Mouse (Mus musculus): ENCODE data around the gene Adh4. TPM values are rescaled to one million over a fixed set of nuclear protein-coding genes. Genes with fewer than 3 reads are reported as not detected.
"Not testable (repeated sequence)": the region's sequence is repeated elsewhere in the genome, so short reads cannot be mapped to it uniquely, and the experiment has no call there.

Gene Adh4
- polyA plus RNA-seq, 1 experiment from 2014 or later = not detected

DNA sequence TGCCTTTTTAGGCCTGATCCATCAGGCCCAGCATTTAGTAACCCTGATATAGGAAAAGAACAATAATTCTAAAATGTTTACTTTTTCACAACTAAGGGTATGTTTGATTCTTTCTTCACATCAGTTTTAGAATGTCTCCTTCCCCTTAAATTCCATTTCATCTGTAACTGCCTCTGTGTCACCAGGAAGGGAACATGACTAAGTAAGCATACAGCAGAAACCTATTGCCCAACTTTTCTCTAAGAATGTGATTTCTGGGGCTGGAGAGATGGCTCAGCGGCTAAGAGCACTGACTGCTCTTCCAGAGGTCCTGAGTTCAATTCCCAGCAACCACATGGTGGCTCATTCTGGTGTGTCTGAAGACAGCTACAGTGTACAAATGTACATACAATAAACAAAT, 39.0 kb downstream of the Adh4 start:
- H3K27ac ChIP-seq = no peak overlapping the region
- no peak overlapping the region for H3K9ac ChIP-seq
- peaks cover 90% of the 10 kb centered on the region for H3K36me3 ChIP-seq
- no peak overlapping the region for H3K4me3 ChIP-seq
- H3K4me2 ChIP-seq = no peak overlapping the region
- ATAC-seq (ENCODE audit: low FRiP score) = no peak
- WGBS = 90% methylated on average over 1 of the region's 1 CpGs
- H3K27me3 ChIP-seq = no peaks in the 10 kb centered on the region
- no peaks in the 10 kb centered on the region for H3K4me1 ChIP-seq (replicated peaks)
- H3K9me3 ChIP-seq = no peaks in the 10 kb centered on the region

DNA sequence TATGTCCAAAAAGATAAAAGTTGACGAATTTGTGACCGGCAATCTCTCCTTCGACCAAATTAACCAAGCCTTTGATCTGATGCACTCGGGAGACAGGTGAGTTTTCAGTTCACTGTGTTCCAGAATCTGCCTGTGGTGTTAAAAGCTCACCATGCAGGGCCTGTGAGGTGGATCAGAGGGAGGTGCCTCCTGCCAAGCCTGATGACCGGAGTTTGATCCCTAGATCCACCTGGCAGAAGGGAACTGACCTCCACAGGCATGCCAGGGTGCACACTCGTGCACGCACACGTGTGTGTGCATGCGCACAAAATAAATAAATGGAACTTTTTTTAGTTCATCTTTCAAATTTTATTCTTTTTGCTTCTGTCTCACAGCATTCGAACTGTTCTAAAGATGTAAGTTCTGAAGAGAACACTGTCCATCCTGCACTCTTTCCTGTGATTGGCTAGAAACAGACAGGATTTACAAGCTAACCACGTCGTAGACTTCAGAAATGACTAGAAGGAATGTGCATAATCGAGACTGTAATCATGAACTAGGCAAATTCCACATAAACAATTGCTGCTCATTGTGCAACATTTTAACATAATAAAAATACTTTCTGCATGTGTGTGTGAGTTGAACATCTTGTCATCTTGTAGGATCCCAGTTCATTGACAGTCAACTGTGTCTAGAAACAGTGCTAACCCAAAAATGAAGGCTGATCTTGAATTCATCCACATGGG, 39.6 kb downstream of the Adh4 start:
- ATAC-seq (ENCODE audit: low FRiP score) = no peak
- no peaks in the 10 kb centered on the region for H3K4me1 ChIP-seq (replicated peaks)
- 95% methylated on average over 13 of the region's 13 CpGs for WGBS
- no peak overlapping the region for H3K4me2 ChIP-seq
- H3K27me3 ChIP-seq = no peaks in the 10 kb centered on the region
- no peak overlapping the region for H3K4me3 ChIP-seq
- H3K9ac ChIP-seq = no peak overlapping the region
- H3K36me3 ChIP-seq = peaks cover 90% of the 10 kb centered on the region
- H3K27ac ChIP-seq = no peak overlapping the region
- no peaks in the 10 kb centered on the region for H3K9me3 ChIP-seq

DNA sequence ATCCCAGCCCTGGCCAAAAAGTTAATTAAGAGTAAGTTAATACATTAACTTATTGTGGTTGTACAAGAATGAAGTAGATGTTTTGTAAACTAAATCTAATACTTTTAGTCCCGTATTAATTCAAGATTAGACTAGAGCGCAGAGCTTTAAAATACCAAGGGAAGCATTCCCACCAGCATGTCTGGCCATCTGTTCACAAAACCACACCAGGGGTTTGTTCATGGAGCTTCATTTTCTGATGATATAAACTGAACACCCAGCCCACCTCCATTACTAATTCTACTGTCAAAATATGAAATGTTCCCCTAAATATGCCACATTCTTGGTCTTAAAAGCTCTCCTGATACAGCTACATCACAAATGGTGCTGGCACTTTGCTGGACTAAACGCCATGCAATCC, 43.2 kb downstream of the Adh4 start:
- no peak for ATAC-seq (ENCODE audit: low FRiP score)
- no peak overlapping the region for H3K27ac ChIP-seq
- H3K9ac ChIP-seq = no peak overlapping the region
- H3K4me3 ChIP-seq = no peak overlapping the region
- peaks cover 83% of the 10 kb centered on the region for H3K36me3 ChIP-seq
- no peaks in the 10 kb centered on the region for H3K4me1 ChIP-seq (replicated peaks)
- no peak overlapping the region for H3K4me2 ChIP-seq
- 98% methylated on average over 3 of the region's 3 CpGs for WGBS
- no peaks in the 10 kb centered on the region for H3K27me3 ChIP-seq
- no peaks in the 10 kb centered on the region for H3K9me3 ChIP-seq

GRCm38 (mm10) chr3:138460260-138460659, 45.0 kb downstream of the Adh4 start:
- H3K4me3 ChIP-seq = no peak overlapping the region
- no peak overlapping the region for H3K9ac ChIP-seq
- H3K9me3 ChIP-seq = no peaks in the 10 kb centered on the region
- no peaks in the 10 kb centered on the region for H3K4me1 ChIP-seq (replicated peaks)
- 85% methylated on average over 13 of the region's 13 CpGs for WGBS
- no peak overlapping the region for H3K4me2 ChIP-seq
- no peak for ATAC-seq (ENCODE audit: low FRiP score)
- peaks cover 79% of the 10 kb centered on the region for H3K36me3 ChIP-seq
- H3K27ac ChIP-seq = no peak overlapping the region
- no peaks in the 10 kb centered on the region for H3K27me3 ChIP-seq

GRCm38 (mm10) chr3:138461832-138462231, 46.6 kb downstream of the Adh4 start:
- Histone ChIP-seq H3K4me1 (replicated peaks) (no peaks in the 10 kb centered on the region), H3K36me3 (peaks cover 82% of the 10 kb centered on the region), H3K27me3 (no peaks in the 10 kb centered on the region), H3K9ac (no peak overlapping the region), H3K9me3 (no peaks in the 10 kb centered on the region), H3K4me2 (no peak overlapping the region), H3K4me3 (no peak overlapping the region), H3K27ac (no peak overlapping the region)
- WGBS = 89% methylated on average over 3 of the region's 3 CpGs
- ATAC-seq (ENCODE audit: low FRiP score) = no peak

DNA sequence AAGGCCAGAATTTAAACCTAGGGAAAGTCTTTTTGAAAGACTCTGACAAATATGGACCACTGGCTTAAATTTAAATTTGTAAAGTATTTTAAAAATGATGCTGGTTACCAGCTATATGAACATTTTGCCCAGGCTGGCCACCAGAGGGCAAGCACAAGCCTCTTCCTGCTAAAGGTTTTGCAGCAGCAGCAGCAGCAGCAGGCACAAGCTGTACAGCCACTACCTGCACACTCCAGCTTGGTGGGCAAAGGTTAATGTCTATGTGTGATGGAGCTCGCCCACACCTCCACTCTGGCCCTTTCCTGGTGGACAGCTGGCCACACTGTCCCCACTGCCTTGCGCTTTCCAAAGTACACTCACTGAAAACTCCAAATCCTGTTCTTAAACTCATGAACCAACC, 47.9 kb downstream of the Adh4 start:
- ATAC-seq (ENCODE audit: low FRiP score) = no peak
- Histone ChIP-seq H3K9ac (no peak overlapping the region), H3K4me2 (no peak overlapping the region), H3K36me3 (peaks cover 78% of the 10 kb centered on the region), H3K9me3 (no peaks in the 10 kb centered on the region), H3K4me3 (no peak overlapping the region), H3K27me3 (no peaks in the 10 kb centered on the region), H3K27ac (no peak overlapping the region), H3K4me1 (replicated peaks) (no peaks in the 10 kb centered on the region)
- 90% methylated on average over 2 of the region's 2 CpGs for WGBS

DNA sequence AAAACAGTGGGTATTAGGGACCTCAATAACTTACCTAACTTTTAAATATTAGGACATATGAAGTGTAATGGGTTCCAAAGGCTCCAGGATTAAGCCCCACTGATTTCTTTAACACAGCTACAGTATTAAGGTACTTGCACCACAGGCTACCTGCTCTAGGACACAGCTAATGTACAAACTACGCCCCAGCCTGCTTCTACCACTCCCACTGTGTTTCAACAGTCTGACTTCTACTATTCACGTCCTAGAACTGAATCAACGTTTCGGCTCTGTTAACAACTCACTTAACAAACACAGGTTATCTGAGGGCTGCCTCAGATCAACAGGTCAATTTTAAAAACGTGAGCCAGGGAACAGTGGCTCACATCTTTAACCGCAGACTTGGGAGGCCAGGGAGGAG, 48.5 kb downstream of the Adh4 start:
- H3K36me3 ChIP-seq = peaks cover 77% of the 10 kb centered on the region
- H3K27me3 ChIP-seq = no peaks in the 10 kb centered on the region
- H3K4me3 ChIP-seq = no peak overlapping the region
- H3K9ac ChIP-seq = no peak overlapping the region
- H3K4me2 ChIP-seq = no peak overlapping the region
- H3K9me3 ChIP-seq = no peaks in the 10 kb centered on the region
- ATAC-seq (ENCODE audit: low FRiP score) = no peak
- WGBS = 96% methylated on average over 6 of the region's 6 CpGs
- H3K4me1 ChIP-seq (replicated peaks) = no peaks in the 10 kb centered on the region
- no peak overlapping the region for H3K27ac ChIP-seq

GRCm38 (mm10) chr3:138464573-138465147, 49.4 kb downstream of the Adh4 start:
- Histone ChIP-seq H3K36me3 (peaks cover 78% of the 10 kb centered on the region), H3K4me3 (no peak overlapping the region), H3K27me3 (no peaks in the 10 kb centered on the region), H3K4me1 (replicated peaks) (no peaks in the 10 kb centered on the region), H3K9me3 (no peaks in the 10 kb centered on the region), H3K27ac (no peak overlapping the region), H3K4me2 (no peak overlapping the region), H3K9ac (no peak overlapping the region)
- WGBS = 86% methylated on average over 16 of the region's 16 CpGs
- ATAC-seq (ENCODE audit: low FRiP score) = no peak

GRCm38 (mm10) chr3:138466656-138467055, 51.4 kb downstream of the Adh4 start:
- H3K9ac ChIP-seq; H3K9me3 ChIP-seq; ATAC-seq (ENCODE audit: low FRiP score); H3K4me3 ChIP-seq; H3K27ac ChIP-seq; H3K4me2 ChIP-seq; H3K27me3 ChIP-seq; H3K4me1 ChIP-seq (replicated peaks): not testable (repeated sequence)
- peaks cover 76% of the 10 kb centered on the region for H3K36me3 ChIP-seq
- 91% methylated on average over 1 of the region's 1 CpGs for WGBS

DNA sequence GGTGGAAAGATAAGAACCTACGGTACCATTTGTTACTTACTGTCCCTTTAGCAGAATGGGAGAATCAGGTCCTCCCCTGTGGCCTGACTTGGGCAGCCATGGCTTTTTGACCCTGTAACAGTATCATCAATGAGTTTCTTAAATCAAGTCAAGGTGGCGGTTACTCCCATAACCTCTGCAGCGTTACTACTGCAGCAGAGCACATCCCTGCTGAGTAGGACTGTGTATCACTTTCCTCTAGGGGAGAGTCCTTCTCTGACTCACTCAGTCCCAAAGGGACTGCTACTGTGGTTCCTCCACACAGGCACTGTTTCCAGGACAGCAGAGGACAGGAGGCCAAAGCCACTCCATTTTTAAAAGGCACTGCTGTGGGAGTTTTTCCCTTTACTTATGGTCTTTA, 55.8 kb downstream of the Adh4 start:
- no peak overlapping the region for H3K27ac ChIP-seq
- no peaks in the 10 kb centered on the region for H3K9me3 ChIP-seq
- H3K4me2 ChIP-seq = no peak overlapping the region
- WGBS = 85% methylated on average over 3 of the region's 3 CpGs
- ATAC-seq (ENCODE audit: low FRiP score) = no peak
- H3K36me3 ChIP-seq = peaks cover 56% of the 10 kb centered on the region
- H3K4me3 ChIP-seq = no peak overlapping the region
- no peaks in the 10 kb centered on the region for H3K4me1 ChIP-seq (replicated peaks)
- H3K27me3 ChIP-seq = no peaks in the 10 kb centered on the region
- H3K9ac ChIP-seq = no peak overlapping the region

DNA sequence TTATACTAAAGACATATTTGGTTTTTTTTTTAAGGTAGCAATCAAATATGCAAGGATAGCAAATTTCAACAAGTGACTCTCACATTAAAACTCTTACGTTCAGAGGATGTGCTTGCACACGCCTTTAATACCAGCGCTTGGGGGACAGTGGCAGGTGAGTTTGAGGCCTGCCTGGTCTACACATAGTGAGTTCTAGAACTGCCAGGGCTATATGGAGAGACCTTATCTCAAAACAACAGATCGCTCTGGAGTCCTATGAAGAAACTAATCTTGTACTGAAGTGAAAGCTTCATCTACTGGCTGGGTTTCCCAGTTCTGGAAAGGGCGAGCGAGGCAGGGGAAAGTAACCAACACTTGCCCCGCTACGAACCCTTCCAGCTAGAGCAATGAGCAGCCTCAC, 64.2 kb downstream of the Adh4 start:
- H3K4me3 ChIP-seq = no peak overlapping the region
- peaks cover 28% of the 10 kb centered on the region for H3K36me3 ChIP-seq
- H3K27ac ChIP-seq = no peak overlapping the region
- ATAC-seq (ENCODE audit: low FRiP score) = no peak
- H3K4me1 ChIP-seq (replicated peaks) = peaks cover 5% of the 10 kb centered on the region
- no peak overlapping the region for H3K9ac ChIP-seq
- no peak overlapping the region for H3K4me2 ChIP-seq
- WGBS = 95% methylated on average over 8 of the region's 8 CpGs
- H3K27me3 ChIP-seq = no peaks in the 10 kb centered on the region
- no peaks in the 10 kb centered on the region for H3K9me3 ChIP-seq
